Mouse (Mus musculus) spleen, adult 2 months (tissue): ENCODE data around the gene Cdc73.

Experiments
- CTCF ChIP-seq: fragments of 200-500 bp; IDR thresholded peaks from 2 replicates; pipeline ENCODE4 v1.5.1; 2011; ENCODE audit warnings: mild to moderate bottlenecking, inconsistent platforms; ENCODE audit not compliant: insufficient read depth, insufficient read length, insufficient replicate concordance; ENCODE audit errors: extremely low read depth
- POLR2A ChIP-seq: fragments of 200-500 bp; IDR thresholded peaks from 2 replicates; pipeline ENCODE4 v1.6.1; 2011; ENCODE audit warnings: low read depth, low read length, inconsistent platforms

DNA sequence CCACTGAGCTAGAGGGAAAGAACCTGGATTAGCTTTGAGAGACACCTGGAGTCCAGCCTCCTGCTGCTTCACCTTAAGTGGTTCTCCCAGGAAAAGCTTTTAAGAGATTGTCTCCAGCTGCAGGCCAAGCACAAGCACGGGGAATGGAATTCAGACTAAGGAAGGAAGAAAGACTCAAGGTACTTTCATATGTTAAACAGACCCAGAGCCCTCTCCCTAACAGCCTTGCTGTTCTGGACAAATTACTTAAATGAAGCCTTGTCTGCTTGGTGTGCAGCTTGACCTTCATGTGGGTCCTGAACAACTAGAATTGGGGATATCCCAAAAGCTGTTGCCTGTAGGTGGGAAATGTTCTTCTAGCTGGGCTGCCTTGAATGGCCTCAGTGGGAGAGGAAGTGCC is 147.2 kb downstream of the Cdc73 start:
- TF ChIP-seq CTCF (no peak), POLR2A (no peak)
